Mouse (Mus musculus) liver, adult 2 months (tissue): Measurements from ENCODE around the gene Prss8.

Experiments
- CTCF ChIP-seq: fragments of 200-500 bp; IDR thresholded peaks from 2 replicates; pipeline ENCODE4 v1.5.1; 2011; ENCODE audit warnings: low read depth, low read length, control low read depth
- POLR2A ChIP-seq: fragments of 200-500 bp; IDR thresholded peaks from 2 replicates; pipeline ENCODE4 v1.6.1; 2011; ENCODE audit warnings: low read length, control low read depth; ENCODE audit not compliant: insufficient read depth; ENCODE audit errors: extremely low read depth

DNA sequence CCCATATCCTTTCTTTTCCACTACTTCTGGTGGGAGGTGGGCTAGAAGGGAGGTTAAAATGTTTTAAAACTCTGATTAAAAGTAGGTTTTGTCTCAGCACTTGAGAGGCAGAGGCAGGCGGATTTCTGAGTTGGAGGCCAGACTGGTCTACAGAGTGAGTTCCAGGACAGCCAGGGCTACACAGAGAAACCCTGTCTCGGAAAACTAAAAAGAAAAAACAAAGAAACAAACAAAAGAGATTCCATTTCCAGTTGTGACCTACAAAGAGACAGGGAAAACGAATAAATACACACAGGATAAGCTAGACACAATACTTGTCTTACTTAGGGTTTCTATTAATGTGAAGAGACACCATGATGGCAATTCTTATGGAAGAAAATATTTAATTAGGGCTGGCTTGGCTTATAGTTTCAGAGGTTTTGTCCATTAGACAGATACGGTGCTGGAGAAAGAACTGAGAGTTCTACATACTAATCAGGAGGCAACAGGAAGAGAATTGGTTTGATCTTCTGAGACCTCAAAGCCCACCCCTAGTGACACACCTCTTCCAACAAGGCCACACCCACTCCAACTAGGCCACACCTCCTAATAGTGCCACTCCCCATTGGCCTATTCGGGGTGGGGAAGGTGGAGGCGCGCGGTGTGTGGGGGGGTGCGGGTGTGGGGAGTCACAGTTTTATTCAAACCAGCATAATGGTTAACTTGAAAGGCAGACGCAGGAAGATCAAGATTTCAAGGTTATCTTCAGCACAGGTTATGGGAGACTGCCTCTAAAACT, 31.5 kb downstream of the Prss8 start:
- TF ChIP-seq POLR2A (no peak), CTCF (no peak)
